Mouse (Mus musculus): ENCODE results near the gene Ntsr2.
A peak's percentile ranks its signal among the peaks of the same experiment; 100 is the strongest.

Gene Ntsr2

DNA sequence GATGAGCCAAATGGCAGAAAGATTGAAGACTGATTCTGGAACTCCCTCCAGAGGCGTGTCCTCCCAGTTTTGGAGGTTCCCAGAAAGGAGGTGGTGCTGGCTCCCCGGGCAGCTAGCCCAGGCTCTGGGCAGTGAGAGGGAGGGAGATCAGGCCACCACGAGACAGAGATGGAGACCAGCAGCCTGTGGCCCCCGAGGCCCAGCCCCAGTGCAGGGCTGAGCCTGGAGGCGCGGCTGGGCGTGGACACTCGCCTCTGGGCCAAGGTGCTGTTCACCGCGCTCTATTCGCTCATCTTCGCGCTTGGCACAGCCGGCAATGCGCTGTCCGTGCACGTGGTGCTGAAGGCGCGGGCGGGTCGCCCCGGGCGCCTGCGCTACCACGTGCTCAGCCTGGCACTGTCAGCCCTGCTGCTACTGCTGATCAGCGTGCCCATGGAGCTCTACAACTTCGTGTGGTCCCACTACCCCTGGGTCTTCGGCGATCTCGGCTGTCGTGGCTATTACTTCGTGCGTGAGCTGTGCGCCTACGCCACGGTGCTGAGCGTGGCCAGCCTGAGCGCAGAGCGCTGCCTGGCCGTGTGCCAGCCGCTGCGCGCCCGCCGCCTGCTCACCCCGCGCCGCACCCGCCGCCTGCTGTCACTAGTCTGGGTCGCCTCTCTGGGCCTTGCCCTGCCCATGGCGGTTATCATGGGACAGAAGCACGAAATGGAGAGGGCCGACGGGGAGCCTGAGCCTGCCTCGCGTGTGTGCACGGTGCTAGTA lies at the start of gene Ntsr2:
Gene Ntsr2, plus strand, starts transcription at position 51 of the 762 bp plus-strand sequence.
- peak; percentile 25 for DNase-seq

DNA sequence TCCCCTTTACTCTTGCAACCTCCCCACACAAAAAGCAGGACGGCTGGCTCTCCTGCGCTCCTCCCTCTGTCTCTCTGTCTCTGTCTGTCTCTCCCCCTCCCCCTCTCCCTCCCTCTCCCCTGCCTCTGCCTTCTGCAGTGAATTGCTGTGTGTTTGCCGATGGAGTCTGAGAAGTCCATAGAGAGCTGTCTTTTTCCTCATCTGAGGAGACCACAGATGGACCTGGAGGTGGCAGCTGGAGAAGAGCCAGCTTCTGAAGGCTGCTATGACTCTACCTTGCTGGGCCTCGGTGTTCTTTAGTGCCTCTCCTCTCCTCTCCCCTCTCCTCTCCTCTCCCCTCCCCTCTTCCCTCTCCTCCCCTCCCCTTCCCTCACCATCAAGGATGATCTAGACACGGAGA lies 47.6 kb upstream of the Ntsr2 start:
- DNase-seq, result no peak

DNA sequence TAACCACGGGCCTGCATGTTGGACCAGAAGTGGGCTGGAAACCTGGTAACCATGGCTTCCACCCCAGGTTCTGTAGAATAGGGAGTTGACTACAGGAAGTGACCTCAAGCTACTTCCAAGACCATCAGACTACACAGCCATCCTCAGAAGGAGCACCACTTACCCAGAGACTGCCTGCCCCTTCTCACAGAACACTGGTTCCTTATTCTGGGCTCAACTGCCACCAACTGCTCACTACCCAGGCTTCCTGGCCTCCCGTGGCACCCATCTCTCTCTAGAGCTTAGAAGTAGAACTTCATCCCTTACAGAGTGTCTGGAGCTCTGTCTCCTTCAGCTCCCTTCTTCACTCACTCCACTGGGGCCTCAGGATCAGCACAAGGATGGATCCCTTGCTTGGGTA lies 42.2 kb upstream of the Ntsr2 start, which contains the start of gene Lpin1:
Gene Lpin1, minus strand, starts transcription at position 31 of the 400 bp plus-strand sequence.
- DNase-seq, result no peak

DNA sequence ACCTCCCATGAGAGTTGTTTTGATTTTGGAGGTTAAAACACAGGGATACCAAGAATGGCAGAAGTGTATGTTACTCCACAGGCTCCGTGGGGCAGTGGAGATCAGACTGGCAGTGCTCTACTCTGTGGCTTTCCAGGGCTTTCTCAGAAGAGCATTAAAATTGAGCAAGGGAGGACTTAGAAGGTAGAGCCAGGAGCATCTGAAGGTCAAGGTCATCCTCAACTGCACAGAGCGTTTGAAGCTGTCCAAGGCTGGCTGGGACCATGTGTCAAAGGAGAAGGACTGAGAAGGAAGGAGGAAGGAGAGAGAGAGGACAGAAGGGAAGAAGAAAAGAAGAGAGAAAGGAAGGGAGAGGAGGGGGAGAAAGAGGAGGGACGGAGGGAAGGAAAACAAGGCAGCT lies 38.6 kb upstream of the Ntsr2 start:
- no peak for DNase-seq

DNA sequence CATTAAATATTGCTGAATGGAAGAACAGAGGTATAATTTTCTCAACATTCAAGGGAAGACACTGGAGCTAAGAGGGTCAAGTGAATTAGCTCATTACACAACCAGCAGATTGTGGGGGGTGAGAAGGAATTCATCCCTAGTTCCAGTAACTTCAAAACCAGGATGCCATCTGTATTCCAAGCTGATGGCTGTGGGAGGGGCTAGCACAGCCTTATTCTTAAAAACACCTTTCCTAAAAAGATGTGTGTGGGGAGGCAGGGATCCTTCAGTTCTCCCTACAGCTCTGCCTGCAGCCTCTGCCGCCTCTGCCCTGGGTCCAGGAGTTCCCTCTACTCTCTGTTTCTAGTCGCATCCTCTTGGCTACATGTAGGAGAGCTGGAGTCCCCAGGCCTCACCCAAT lies 37.4 kb upstream of the Ntsr2 start:
- DNase-seq, result no peak

DNA sequence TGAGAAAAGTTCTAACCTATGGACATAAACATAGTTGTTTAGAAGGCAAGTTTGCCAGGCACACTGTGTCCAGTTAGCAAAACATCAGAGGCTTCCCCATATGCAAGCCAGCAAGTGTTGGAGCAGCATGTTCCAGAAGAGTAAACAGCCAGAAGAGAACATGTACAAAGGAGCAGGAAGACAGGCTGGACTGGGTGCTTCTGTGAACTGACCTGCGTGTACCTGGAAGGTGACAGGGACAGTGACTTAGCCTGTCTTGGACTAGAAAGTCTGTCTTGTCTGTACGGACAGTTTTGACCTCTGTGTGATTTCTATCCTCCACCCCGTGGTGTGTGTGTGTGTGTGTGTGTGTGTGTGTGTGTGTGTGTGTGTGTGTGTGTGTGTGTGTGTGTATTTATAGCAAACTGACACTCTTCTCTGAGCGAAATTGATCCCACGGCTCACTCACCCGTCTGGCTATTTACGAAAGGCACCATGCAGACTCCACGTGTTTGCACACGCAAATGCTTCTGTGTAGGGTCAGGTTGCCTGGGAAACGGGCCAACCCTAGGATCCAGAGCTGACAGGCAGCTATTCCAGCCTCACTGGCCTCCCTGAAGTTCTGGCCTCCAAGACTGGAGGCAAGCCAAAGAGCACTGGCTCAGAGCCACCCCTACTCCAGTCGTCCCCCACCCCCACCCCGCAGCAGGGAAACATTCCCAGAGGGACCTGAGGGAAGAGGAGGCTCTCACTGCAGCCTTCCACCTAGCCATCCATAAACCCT lies 34.5 kb upstream of the Ntsr2 start:
- DNase-seq, result peak; percentile 53

DNA sequence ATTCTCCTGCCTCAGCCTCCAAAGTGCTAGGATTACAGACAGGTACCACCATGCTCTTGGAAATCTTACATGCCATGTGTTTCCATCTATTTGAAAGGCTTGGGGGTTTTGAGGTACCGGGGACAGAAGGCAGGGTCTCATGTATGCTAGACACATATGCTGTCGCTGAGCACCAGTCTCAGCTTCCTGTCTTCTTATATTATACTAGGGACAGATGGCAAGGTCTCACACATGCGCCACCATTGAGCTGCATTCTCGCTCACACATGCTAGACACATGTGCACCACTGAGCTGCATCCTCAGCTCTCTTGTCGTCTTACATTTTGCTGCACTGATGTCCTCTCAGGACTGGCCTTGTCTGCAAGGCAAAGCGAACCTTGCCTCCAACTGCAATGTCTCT lies 33.7 kb upstream of the Ntsr2 start:
- no peak for DNase-seq

DNA sequence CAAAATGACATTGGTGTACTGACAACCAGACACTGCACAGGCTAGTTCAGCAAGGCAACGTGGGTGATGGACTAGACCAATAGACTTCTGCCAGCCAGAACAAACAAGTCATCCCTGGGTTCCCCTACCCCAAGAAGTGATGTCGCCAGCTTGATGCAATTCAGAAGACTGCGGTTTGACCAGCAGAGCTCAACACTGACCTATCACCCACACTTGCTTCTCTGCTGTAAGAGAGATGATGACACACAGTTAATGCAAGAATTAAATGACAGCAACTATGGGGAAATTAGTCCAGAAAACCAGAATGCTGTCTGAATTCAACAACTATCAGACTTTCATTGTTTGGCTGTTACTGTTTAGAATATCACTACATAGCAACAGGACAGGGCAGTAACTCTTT lies 33.0 kb upstream of the Ntsr2 start:
- no peak for DNase-seq

DNA sequence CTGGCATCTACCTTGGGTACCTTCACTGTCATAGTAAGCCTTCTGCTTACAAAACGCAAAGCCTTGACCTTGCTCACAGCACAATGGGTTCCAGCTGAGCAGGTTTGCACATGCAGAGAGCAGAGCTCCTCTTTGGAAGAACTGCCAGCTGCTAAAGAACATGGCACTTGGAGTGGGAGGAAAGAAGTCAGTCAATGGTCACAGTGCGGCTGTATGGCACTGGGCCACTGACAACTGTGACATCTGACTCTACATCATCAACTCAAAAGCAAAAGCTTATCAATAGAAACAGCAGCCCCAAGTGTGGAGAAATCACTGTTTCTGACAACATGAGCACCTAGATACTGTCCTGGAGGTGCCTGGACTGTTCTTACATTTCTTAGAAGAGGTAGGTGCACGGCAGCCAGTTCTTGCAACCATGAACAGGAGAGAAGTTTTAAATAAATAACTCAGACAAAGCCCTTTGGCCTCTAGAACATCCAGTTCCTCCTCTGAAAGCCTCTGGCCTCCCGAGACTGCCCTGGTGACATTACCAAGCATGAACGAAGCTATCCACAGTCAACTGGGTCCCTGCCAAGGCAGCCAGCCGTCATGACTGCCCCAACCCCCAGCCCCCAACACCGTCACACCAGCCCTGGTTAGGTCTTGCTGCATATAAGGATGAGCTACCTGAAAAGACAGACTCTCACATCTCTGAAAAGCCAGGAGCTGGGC lies 22.9 kb upstream of the Ntsr2 start:
- DNase-seq, result no peak

DNA sequence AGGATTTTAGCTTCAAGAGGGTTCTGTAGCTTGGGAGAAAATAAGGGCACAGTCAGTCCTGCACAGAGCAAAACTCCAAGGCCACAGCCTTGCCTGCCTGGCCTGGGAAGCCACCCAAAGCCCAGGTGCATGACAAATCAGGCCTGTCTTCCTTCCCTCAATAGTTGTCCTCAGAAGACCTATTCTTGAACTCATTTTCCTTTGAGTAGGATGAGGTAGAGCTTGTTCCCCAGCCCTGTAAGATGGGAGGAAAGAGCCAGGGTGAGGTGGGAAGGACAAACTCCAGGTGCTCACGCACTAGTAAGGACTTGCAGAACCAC lies 22.4 kb upstream of the Ntsr2 start:
- DNase-seq, result no peak

DNA sequence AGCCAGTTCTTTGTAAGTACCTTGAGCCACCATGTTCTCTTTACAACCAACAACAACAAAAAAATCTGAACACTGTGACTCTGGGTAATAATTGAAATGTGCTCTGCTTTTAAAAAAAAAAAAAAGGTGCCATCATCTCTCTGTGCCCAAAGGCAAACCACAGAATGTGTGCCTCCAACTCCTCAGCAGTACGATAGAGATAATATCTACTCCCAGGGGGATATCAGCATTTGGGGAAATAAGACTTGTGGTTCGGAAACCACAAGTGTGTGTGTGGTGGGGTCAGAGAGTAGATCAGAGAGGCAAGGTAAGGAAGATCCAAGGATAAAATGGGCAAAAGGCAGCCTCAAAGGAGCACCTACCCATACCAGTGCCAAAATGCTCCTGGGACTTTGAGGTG lies 21.8 kb upstream of the Ntsr2 start:
- no peak for DNase-seq

DNA sequence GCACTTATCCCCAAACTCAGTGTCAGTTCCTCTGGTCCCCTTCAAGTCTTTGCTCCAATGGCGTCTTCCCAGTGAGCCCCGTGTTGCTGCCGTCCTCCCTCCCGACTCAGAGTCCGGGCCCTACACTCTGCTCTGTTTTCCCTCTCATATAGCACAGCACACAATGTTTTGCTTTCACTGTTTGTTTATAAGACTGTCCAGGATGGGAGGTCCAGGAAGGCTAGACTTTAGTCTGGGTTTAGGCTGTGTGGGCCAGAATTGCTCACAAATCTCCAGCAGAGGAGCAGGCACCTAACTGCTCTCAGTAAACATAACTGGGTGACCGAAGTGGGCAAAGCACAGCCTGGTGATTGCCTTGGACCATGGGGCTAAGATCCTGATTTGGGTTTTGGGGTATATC lies 19.9 kb upstream of the Ntsr2 start:
- DNase-seq, result no peak

DNA sequence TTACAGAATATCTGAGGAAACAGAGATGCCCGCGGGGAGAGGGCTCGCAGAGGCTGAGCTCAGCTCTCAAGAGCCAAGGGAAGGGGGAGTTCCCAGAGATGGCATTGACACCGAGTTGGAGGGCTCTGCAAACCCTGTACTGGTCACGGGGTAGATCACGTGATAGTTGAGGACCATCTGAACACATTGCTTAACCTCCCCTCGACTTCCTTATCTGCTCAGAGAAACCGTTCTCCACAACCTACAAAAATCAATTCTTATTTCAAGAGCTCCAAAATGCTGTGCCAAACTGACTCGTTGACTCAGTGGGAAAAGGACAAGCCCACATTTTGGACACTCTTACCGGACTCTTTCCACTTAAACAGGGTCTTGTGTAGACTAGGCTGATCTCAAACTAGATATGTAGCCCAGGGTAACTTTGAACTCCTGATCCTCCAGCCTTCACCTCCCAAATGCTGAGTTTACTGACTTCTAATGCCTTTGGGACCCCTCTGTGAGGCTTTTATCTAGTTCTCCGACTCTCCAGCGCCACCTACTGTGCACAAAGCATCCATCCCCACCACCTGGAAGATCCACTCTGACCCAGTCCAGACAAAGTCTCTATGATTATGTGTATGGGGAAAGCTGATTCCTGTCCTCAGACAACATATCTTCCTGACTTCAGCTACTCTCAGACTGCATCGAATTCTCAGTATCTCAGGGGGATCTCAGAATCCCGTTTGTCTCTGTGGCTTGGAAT lies 18.9 kb upstream of the Ntsr2 start:
- DNase-seq, result no peak

DNA sequence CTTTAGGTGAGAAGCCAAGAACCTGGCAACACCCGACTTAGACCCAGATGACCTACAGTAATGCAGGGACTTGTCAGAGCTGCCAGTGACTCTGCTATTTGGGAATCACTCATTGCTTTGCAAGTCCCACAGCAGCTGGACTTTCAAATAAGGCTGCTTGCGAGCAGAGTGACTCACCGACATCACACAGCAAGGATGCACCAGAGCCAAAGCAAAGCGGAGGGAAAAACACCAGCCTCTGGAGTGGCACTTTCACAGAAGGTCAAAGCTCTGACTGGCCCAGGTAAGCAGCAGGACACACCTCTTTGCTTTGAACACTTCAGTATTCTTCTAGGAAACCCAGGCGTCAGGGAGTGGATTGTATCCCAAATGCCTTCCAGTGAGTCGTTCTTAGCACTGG lies 17.4 kb upstream of the Ntsr2 start:
- no peak for DNase-seq

DNA sequence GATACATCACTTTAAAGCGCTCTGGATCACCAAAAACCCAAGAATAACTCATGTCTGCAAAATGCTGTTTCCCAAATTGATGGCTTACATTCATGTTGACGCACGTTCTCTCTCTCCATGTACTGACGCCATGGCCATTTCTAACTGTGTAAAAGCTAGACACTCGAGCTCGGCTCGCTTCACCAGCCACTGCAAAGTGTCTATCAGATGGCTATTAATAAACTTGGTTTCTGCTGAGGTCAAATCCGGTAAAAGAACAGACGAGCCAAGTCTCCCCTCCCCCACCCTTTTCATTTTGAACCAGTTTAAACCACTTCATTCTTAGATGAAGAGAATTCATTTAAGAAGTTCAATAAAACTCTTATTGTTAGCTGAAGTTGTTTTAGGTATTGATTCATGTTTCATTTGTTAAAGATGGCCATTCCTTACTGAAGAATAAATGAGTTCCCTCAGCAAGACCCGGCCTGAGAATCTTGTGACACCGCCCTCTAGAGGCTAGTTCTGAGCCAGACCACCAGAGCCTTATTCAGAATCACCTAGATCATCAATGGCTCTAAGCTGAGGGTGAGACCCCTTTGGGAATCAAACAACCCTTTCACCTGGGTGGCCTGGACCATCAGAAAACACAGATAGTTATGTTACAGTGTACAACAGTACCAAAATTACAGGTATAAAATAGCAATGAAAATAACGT lies 14.0 kb upstream of the Ntsr2 start:
- no peak for DNase-seq

DNA sequence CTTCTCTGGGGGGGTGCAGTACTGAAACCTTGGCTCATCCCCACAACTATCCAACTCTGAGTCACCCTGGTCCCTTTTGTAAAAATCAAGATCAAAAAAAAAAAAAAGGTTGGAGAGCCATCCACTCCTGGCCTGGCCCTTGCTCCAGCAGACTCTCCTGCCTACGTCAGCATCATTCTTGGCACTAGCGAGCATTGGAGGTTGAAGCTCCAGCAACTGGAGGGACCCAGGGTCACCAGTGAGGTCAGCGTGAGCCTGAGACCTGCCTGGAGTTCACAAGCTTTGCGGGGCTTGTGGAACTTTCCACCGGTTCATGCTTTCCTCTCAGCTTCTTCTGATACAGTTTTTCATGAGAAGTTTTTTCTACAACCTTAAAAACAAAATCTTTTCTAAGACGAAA lies 13.1 kb upstream of the Ntsr2 start:
- DNase-seq, result no peak

DNA sequence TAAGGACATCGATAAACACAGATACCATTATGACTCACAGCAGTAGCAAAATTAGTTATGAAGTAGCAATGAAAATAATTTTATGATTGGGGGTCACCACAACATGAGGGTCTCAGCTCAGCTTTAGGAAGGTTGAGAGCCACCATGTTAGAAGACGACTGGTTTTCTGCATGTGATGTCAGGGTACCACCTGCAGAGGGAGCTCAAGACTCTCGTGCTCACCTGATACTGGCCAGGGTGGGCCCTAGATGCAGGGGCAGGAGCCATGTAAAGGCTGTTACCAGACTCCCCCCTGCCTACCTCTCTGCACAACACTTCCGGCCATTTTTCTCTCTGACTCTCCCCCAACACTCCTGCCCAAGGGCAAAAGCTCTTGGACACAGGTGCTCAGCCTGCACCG lies 11.2 kb upstream of the Ntsr2 start:
- DNase-seq, result no peak

DNA sequence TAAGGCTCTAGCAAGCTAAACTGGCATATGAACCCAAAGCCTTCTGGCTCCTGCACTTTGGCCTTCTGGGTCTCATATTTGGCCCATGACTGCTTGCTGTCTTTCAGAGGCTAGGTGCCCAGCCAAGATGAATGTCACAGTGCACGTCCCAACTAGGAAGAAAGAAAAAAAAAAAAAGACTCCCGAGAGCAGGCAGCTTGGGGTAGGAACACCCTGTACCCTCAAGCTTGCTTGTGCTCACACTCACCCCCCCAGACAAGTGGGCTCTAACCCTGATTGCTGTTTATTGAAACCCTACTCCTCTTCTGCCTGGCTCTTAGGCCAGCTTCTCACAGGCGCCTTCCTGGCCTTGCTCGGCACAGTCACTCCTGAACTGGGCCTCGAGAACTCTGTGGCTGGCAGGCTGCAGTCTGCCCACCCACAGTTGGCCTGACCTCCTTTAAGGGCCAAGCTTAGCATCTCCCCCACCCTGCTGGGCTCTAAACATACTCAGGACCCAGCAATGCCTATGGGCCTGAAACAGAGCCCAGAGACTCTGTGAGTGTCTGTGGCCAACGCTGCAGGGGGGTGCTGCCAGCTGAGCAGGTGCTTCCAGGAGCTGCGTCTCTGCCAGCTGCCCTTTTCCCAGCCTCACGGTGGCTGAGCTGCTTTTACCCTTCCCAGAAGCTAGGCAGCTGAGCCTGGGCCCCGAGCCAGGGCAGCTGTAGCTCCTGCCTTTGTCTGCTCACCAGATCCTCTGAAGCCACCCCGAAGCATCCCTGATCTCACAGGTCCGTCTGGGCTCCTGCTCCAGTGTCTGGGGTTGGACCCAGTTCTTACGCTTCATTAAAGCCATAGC lies 9.5 kb upstream of the Ntsr2 start:
- DNase-seq, result no peak

DNA sequence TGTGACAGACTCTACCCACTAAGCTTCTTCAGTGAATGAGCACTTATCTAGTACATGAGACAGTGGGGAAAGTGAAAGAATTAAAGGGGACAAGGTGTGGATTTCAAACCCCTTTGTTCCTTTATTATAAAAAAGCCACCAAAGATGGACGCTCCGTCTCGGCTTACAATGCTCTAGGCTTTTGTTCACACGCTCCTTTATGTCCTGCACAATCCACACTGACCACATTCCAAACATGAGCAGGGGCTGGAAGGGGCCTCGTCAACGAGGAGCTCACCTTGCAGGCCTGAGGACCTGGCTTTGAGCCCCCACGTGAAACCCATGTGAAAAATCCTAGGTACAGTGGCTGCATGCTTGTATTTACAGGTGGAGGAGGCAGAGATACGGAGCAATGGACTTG lies 8.5 kb upstream of the Ntsr2 start:
- no peak for DNase-seq

DNA sequence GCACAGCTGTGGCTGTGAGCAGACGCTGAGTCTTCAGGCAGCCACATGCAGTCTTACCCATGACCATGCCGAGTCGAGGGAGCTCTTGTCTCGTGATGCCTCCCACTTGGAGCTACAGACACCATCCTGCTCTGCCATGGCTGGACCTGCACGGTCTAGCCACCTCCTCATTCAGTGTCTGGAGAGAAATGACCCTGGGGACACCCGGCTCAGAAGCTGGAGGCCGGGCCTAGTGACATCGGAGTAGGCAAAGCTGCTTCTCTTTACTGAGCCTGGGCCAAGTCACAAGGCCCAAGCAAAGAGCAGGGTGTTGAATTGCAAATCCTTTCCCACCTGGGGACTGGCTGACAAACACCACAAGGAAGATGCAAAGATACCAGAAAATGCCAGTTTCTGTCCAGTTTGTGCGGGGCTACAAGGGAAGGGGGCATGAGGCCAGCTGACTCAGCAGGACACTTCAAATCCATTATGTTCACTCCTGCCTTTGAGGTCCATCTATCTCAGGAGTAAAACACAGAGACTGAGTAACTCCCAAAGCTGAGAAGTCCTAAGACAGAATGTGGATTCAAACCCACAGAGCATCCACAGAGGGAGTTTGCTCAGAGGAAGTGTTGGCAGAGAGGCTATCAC lies 6.3 kb upstream of the Ntsr2 start:
- DNase-seq, result no peak

DNA sequence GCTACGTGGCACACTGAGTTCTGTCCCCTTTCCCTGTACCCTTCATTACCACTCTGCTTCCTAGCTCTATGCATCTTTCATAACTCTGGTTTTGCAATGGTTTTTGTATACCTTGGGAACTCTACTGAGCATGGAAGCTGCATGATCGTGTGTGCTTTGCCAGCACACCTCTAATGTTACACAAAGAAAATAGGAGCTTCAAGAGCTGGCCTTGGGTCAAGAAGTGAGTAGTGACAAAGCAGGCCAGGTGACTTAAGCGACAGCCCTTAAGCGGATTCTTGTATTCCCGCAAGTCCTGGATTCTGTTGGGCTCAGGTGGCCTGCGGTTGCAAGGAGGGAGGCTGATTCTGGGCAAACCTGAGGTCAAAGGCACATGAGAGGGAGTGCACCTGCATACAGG lies 4.9 kb upstream of the Ntsr2 start:
- DNase-seq, result no peak
